9 mouse cellular contexts compared by ENCODE assay signal in genomic region chr11:107449169-107449910, GRCm38 (mm10). TPM values are rescaled to one million over a fixed set of nuclear protein-coding genes. Genes with fewer than 3 reads are reported as not detected.
DNase-seq lines count a peak whose midpoint lies in the region; ATAC-seq and TF ChIP-seq lines count a peak whose summit lies in the region.
"Had no signal": no experiment of that assay in that cellular context is flagged by ENCODE, and none has a peak within 500 bp of the region (broad histone marks: within the 10 kb centered on the region; RNA-seq: fewer than 3 reads in every experiment).

No protein-coding gene starts in this region.

- H3K27ac ChIP-seq in thymus, adult 2 months (ENCODE audit: control insufficient read depth, insufficient read depth, low read length), result peak overlapping the region; percentile 42; the same call in 1 of the 2 replicates
- H3K27ac ChIP-seq in intestine, embryonic 16.5 days (ENCODE audit: low read length), result no peak overlapping the region
- 0 out of 2 replicates have a peak overlapping the region, but pooled peaks have one; percentile 16 for H3K27ac ChIP-seq in stomach, embryonic 15.5 days
- H3K27ac ChIP-seq: embryonic facial prominence, embryonic 15.5 days had no signal

- no peak for TF ChIP-seq POLR2A in thymus, adult 2 months (IDR thresholded peaks at IDR 0.05; ENCODE audit: control insufficient read depth, extremely low read depth, insufficient read depth, low read length, poor library complexity)

- 0 out of 2 replicates have a peak, but pooled peaks have one; percentile 43 for ATAC-seq in intestine, embryonic 16.5 days
- peak; percentile 54; the same call in 1 of the 2 replicates for ATAC-seq in stomach, embryonic 15.5 days (ENCODE audit: insufficient read depth, low FRiP score, low read depth)

- no peak overlapping the region for H3K4me2 ChIP-seq in intestine, embryonic 16.5 days (ENCODE audit: low read depth, low read length)
- H3K4me2 ChIP-seq in stomach, embryonic 15.5 days, result no peak overlapping the region
- H3K4me2 ChIP-seq: embryonic facial prominence, embryonic 15.5 days had no signal

- no peaks in the 10 kb centered on the region for H3K9me3 ChIP-seq in intestine, embryonic 16.5 days (ENCODE audit: control insufficient read depth, low read length)
- H3K9me3 ChIP-seq in stomach, embryonic 15.5 days, result no peaks in the 10 kb centered on the region
- H3K9me3 ChIP-seq: embryonic facial prominence, embryonic 15.5 days had no signal

- DNase-seq in thymus, adult 2 months, result peak; percentile 27
- DNase-seq in thymus, postnatal 10 days (ENCODE audit: low spot score in 2 of 2), result no peak
- peak; percentile 65 for DNase-seq in c-Kit-negative CD71-positive TER-119-positive erythroid progenitor cells, embryonic 14.5 days (ENCODE audit: low read depth, low spot score)
- DNase-seq in retina, embryonic 14.5 days (ENCODE audit: low spot score), result no peak
- no peak for DNase-seq in right cerebral cortex, postnatal 25 days
- DNase-seq: right cerebral cortex, postnatal 4 days had no signal

- H3K9ac ChIP-seq in intestine, embryonic 16.5 days (ENCODE audit: low read depth, low read length), result no peak overlapping the region
- no peak overlapping the region for H3K9ac ChIP-seq in stomach, embryonic 15.5 days
- H3K9ac ChIP-seq: embryonic facial prominence, embryonic 15.5 days had no signal

- H3K36me3 ChIP-seq in thymus, adult 2 months (ENCODE audit: control insufficient read depth, insufficient read depth, low read length), result no peaks in the 10 kb centered on the region
- H3K36me3 ChIP-seq in intestine, embryonic 16.5 days (ENCODE audit: control insufficient read depth, insufficient read depth, low read length), result 0 out of 2 replicates have a peak, but pooled peaks cover 3% of the 10 kb centered on the region
- no peaks in the 10 kb centered on the region for H3K36me3 ChIP-seq in stomach, embryonic 15.5 days
- H3K36me3 ChIP-seq: embryonic facial prominence, embryonic 15.5 days had no signal

- no peak overlapping the region for H3K4me3 ChIP-seq in thymus, adult 2 months (ENCODE audit: control insufficient read depth, insufficient read depth, low read length)
- no peak overlapping the region for H3K4me3 ChIP-seq in intestine, embryonic 16.5 days (ENCODE audit: low read length)
- no peak overlapping the region for H3K4me3 ChIP-seq in stomach, embryonic 15.5 days (replicated peaks)
- H3K4me3 ChIP-seq: embryonic facial prominence, embryonic 15.5 days had no signal

- H3K27me3 ChIP-seq in thymus, adult 2 months (ENCODE audit: control insufficient read depth, insufficient read depth, low read length), result no peaks in the 10 kb centered on the region
- no peaks in the 10 kb centered on the region for H3K27me3 ChIP-seq in intestine, embryonic 16.5 days (replicated peaks; ENCODE audit: control insufficient read depth, insufficient read depth, low read length)
- no peaks in the 10 kb centered on the region for H3K27me3 ChIP-seq in stomach, embryonic 15.5 days (replicated peaks)
- H3K27me3 ChIP-seq: embryonic facial prominence, embryonic 15.5 days had no signal

- peaks cover 47% of the 10 kb centered on the region for H3K4me1 ChIP-seq in thymus, adult 2 months (replicated peaks; ENCODE audit: control insufficient read depth, insufficient read depth, low read length)
- peaks cover 12% of the 10 kb centered on the region; the same call in 1 of the 2 replicates for H3K4me1 ChIP-seq in intestine, embryonic 16.5 days (ENCODE audit: control insufficient read depth, insufficient read depth, low read length)
- H3K4me1 ChIP-seq in stomach, embryonic 15.5 days, result 0 out of 2 replicates have a peak, but pooled peaks cover 9% of the 10 kb centered on the region

- 63% methylated on average over 17 of the region's 17 CpGs for WGBS in thymus, adult 2 months
- WGBS in intestine, embryonic 16.5 days, result 70% methylated on average over 17 of the region's 17 CpGs
- WGBS in stomach, embryonic 15.5 days, result 74% methylated on average over 17 of the region's 17 CpGs

- TF ChIP-seq CTCF in thymus, adult 2 months (IDR thresholded peaks at IDR 0.05; ENCODE audit: borderline replicate concordance, control insufficient read depth, extremely low read depth, insufficient read depth, low read length, poor library complexity), result no peak

RNA-seq across cellular contexts. Expression of gene Pitpnc1, which starts 21.2 kb away (rescaled TPM):
- 11.3 and 12.2 TPM in 2 replicates for polyA plus RNA-seq in thymus, adult 2 months (2012; rRNA removed)
- 9.1 and 10.6 TPM in 2 replicates for polyA plus RNA-seq in intestine, embryonic 16.5 days (2015; fragmentation: Nextera tagmentation; extraction: Ambion mirVana)
- polyA plus RNA-seq in stomach, embryonic 15.5 days (2015; fragmentation: Nextera tagmentation; extraction: Ambion mirVana), result 14.0 and 15.2 TPM in 2 replicates

RNA-seq across cellular contexts. Expression of gene Psmd12, which starts 29.9 kb away (rescaled TPM):
- polyA plus RNA-seq in thymus, adult 2 months (2012; rRNA removed), result 15.8 and 17.0 TPM in 2 replicates
- 144 and 154 TPM in 2 replicates for polyA plus RNA-seq in intestine, embryonic 16.5 days (2015; fragmentation: Nextera tagmentation; extraction: Ambion mirVana)
- polyA plus RNA-seq in stomach, embryonic 15.5 days (2015; fragmentation: Nextera tagmentation; extraction: Ambion mirVana), result 160 and 174 TPM in 2 replicates

Comparison
In these comparisons a context has a peak if more than half of its experiments do, and no peak if none do; other contexts are left out.
1. DNase-seq: peak in thymus, adult 2 months (single experiment) and c-Kit-negative CD71-positive TER-119-positive erythroid progenitor cells, embryonic 14.5 days (single experiment); none in thymus, postnatal 10 days (0 of 2), retina, embryonic 14.5 days (single experiment) and right cerebral cortex, postnatal 25 days (single experiment).